ENCODE assay signal across 18 mouse cellular contexts in genomic region chr11:62371776-62372175, GRCm38 (mm10).
"Had no signal": no experiment of that assay in that cellular context is flagged by ENCODE, and none has a peak within 500 bp of the region (broad histone marks: within the 10 kb centered on the region; RNA-seq: fewer than 3 reads in every experiment).

No protein-coding gene starts in this region.

- H3K4me1 ChIP-seq: liver, embryonic 13.5 days; midbrain, embryonic 12.5 days; midbrain, embryonic 15.5 days; neural tube, embryonic 13.5 days; stomach, embryonic 15.5 days had no signal

- H3K4me2 ChIP-seq: liver, embryonic 13.5 days; midbrain, embryonic 12.5 days; midbrain, embryonic 15.5 days; neural tube, embryonic 13.5 days; stomach, embryonic 15.5 days had no signal

- H3K9ac ChIP-seq: liver, embryonic 13.5 days; midbrain, embryonic 12.5 days; midbrain, embryonic 15.5 days; neural tube, embryonic 13.5 days; stomach, embryonic 15.5 days had no signal

- H3K9me3 ChIP-seq: liver, embryonic 13.5 days; midbrain, embryonic 12.5 days; midbrain, embryonic 15.5 days; neural tube, embryonic 13.5 days; stomach, embryonic 15.5 days had no signal

- H3K27ac ChIP-seq: left cerebral cortex, adult 2 months; liver, embryonic 13.5 days; midbrain, embryonic 12.5 days; midbrain, embryonic 15.5 days; neural tube, embryonic 13.5 days; stomach, embryonic 15.5 days had no signal

- ATAC-seq: midbrain, embryonic 15.5 days had no signal

- DNase-seq: kidney, postnatal 14 days; kidney, postnatal 4 days; layer of hippocampus, postnatal 36 days; liver, embryonic 13.5 days; lung, adult 2 months; lung, postnatal 14 days; lung, postnatal 4 days; retina, postnatal 1 day; right cerebral cortex, postnatal 25 days; spleen, adult 18-20 months; thymus, postnatal 25 days had no signal

- H3K4me3 ChIP-seq: layer of hippocampus, adult 2 months; left cerebral cortex, adult 2 months; liver, embryonic 13.5 days; midbrain, embryonic 12.5 days; midbrain, embryonic 15.5 days; myocyte; neural tube, embryonic 13.5 days; stomach, embryonic 15.5 days had no signal

- H3K27me3 ChIP-seq: liver, embryonic 13.5 days; midbrain, embryonic 12.5 days; midbrain, embryonic 15.5 days; neural tube, embryonic 13.5 days; stomach, embryonic 15.5 days had no signal
